Mouse (Mus musculus) kidney, embryonic 16.5 days (tissue): ENCODE results near the gene Akap10. TPM values are rescaled to one million over a fixed set of nuclear protein-coding genes. Genes with fewer than 3 reads are reported as not detected.

Experiments
- ATAC-seq: fragments of 200-750 bp; cut with Nextera tagmentation; 2 replicates; pipeline ENCODE4 v1.8.0; 2017; ENCODE audit warnings: moderate TSS enrichment; ENCODE audit not compliant: low FRiP score, low TSS enrichment
- H3K27ac ChIP-seq: fragments of 300-500 bp; sonication (generic); 2 replicates; pipeline ENCODE4 v1.5.1; 2014; ENCODE audit warnings: low read length
- H3K27me3 ChIP-seq: fragments of 300-500 bp; sonication (generic); 2 replicates; pipeline ENCODE4 v1.6.1; 2014; ENCODE audit warnings: low read length, control low read depth, mixed read lengths; ENCODE audit not compliant: insufficient read depth
- H3K36me3 ChIP-seq: fragments of 300-500 bp; sonication (generic); 2 replicates; pipeline ENCODE4 v1.6.1; 2014; ENCODE audit warnings: low read length, control low read depth, mixed read lengths; ENCODE audit not compliant: insufficient read depth
- H3K4me1 ChIP-seq: fragments of 300-500 bp; sonication (generic); 2 replicates; pipeline ENCODE4 v1.6.1; 2014; ENCODE audit warnings: low read length, control low read depth, mixed read lengths; ENCODE audit not compliant: insufficient read depth
- H3K4me2 ChIP-seq: fragments of 300-500 bp; sonication (generic); replicated peaks from 2 replicates; pipeline ENCODE4 v1.6.1; 2014; ENCODE audit warnings: low read depth, low read length
- H3K4me3 ChIP-seq: fragments of 300-500 bp; sonication (generic); 2 replicates; pipeline ENCODE4 v1.5.1; 2014; ENCODE audit warnings: mild to moderate bottlenecking, low read length
- H3K9ac ChIP-seq: fragments of 300-500 bp; sonication (generic); replicated peaks from 2 replicates; pipeline ENCODE4 v1.6.1; 2014; ENCODE audit warnings: low read length
- H3K9me3 ChIP-seq: fragments of 300-500 bp; sonication (generic); 2 replicates; pipeline ENCODE4 v1.6.1; 2016; ENCODE audit warnings: low read length, control low read depth
- WGBS: fragments of 180-500 bp; shearing (Covaris S2); extraction: QIAGEN DNeasy Blood & Tissue Kit; methylation state at CpG from one replicate; pipeline ENCODE4 v1.1.7; 2014; 5-methylcytosine and 5-hydroxymethylcytosine counted together
- polyA plus RNA-seq: library from polyadenylated mRNA; unstranded; fragments of >200 nt; fragmentation: Nextera tagmentation; extraction: Ambion mirVana; gene quantifications from 2 replicates; pipeline ENCODE4 v1.2.1, GENCODE M21; 2015

The Akap10 gene
- polyA plus RNA-seq, 1 experiment from 2014 or later = 15.8 TPM

GRCm38 (mm10) chr11:61942903-61943302 is 12.9 kb upstream of the Akap10 start:
- 88% methylated on average over 2 of the region's 2 CpGs for WGBS
- no peak overlapping the region for H3K27ac ChIP-seq
- H3K4me3 ChIP-seq = no peak overlapping the region
- ATAC-seq = no peak
- H3K4me2 ChIP-seq = no peak overlapping the region
- no peaks in the 10 kb centered on the region for H3K27me3 ChIP-seq
- H3K9ac ChIP-seq = no peak overlapping the region
- H3K4me1 ChIP-seq = no peaks in the 10 kb centered on the region
- H3K36me3 ChIP-seq = no peaks in the 10 kb centered on the region
- no peaks in the 10 kb centered on the region for H3K9me3 ChIP-seq

- Histone ChIP-seq H3K4me3 (no peak overlapping the region), H3K27me3 (no peaks in the 10 kb centered on the region), H3K4me2 (no peak overlapping the region), H3K4me1 (no peaks in the 10 kb centered on the region), H3K36me3 (no peaks in the 10 kb centered on the region), H3K9me3 (no peaks in the 10 kb centered on the region), H3K27ac (no peak overlapping the region), H3K9ac (no peak overlapping the region)
- no peak for ATAC-seq
- 86% methylated on average over 1 of the region's 1 CpGs for WGBS
These were observed 7.7 kb upstream of the Akap10 start for GRCm38 (mm10) chr11:61937761-61938160.

GRCm38 (mm10) chr11:61930640-61931586 is 861 bp upstream of the Akap10 start:
- Histone ChIP-seq H3K4me1 (peaks cover 20% of the 10 kb centered on the region), H3K27me3 (no peaks in the 10 kb centered on the region), H3K27ac (peak overlapping the region; percentile 93), H3K9ac (peak overlapping the region; percentile 97), H3K4me3 (peak overlapping the region; percentile 95), H3K36me3 (no peaks in the 10 kb centered on the region), H3K9me3 (no peaks in the 10 kb centered on the region), H3K4me2 (peak overlapping the region; percentile 69)
- WGBS = 17% methylated on average over 11 of the region's 11 CpGs
- peak; percentile 18; the same call in 1 of the 2 replicates for ATAC-seq

GRCm38 (mm10) chr11:61929323-61930097 is 542 bp downstream of the Akap10 start:
- Histone ChIP-seq H3K27ac (peak overlapping the region; percentile 93), H3K27me3 (no peaks in the 10 kb centered on the region), H3K36me3 (no peaks in the 10 kb centered on the region), H3K9ac (peak overlapping the region; percentile 97), H3K4me1 (peaks cover 20% of the 10 kb centered on the region), H3K4me3 (peak overlapping the region; percentile 95), H3K9me3 (no peaks in the 10 kb centered on the region), H3K4me2 (peak overlapping the region; percentile 69)
- ATAC-seq = peak; percentile 79
- 1% methylated on average over 46 of the region's 47 CpGs for WGBS

GRCm38 (mm10) chr11:61923309-61923708 is 6.7 kb downstream of the Akap10 start:
- 82% methylated on average over 1 of the region's 1 CpGs for WGBS
- no peak for ATAC-seq
- H3K9me3 ChIP-seq = no peaks in the 10 kb centered on the region

GRCm38 (mm10) chr11:61919702-61920101 is 10.3 kb downstream of the Akap10 start:
- no peak for ATAC-seq
- no peak overlapping the region for H3K9ac ChIP-seq
- H3K4me1 ChIP-seq = no peaks in the 10 kb centered on the region
- no peak overlapping the region for H3K4me3 ChIP-seq
- H3K4me2 ChIP-seq = no peak overlapping the region
- H3K36me3 ChIP-seq = peaks cover 28% of the 10 kb centered on the region
- no peaks in the 10 kb centered on the region for H3K9me3 ChIP-seq
- WGBS = 99% methylated on average over 3 of the region's 3 CpGs
- H3K27me3 ChIP-seq = no peaks in the 10 kb centered on the region
- H3K27ac ChIP-seq = no peak overlapping the region

More at GRCm38 (mm10) chr11:61923309-61923708, 6.7 kb downstream of the Akap10 start:
- Histone ChIP-seq H3K9ac (no peak overlapping the region), H3K27me3 (no peaks in the 10 kb centered on the region), H3K4me1 (peaks cover 4% of the 10 kb centered on the region; the same call in 1 of the 2 replicates), H3K4me2 (no peak overlapping the region), H3K27ac (no peak overlapping the region), H3K36me3 (peaks cover 11% of the 10 kb centered on the region; the same call in 1 of the 2 replicates), H3K4me3 (no peak overlapping the region)

GRCm38 (mm10) chr11:61908315-61908714 is 21.7 kb downstream of the Akap10 start:
- H3K9ac ChIP-seq = no peak overlapping the region
- H3K9me3 ChIP-seq = no peaks in the 10 kb centered on the region
- H3K4me2 ChIP-seq = no peak overlapping the region
- H3K4me3 ChIP-seq = no peak overlapping the region
- H3K36me3 ChIP-seq = peaks cover 29% of the 10 kb centered on the region
- no peaks in the 10 kb centered on the region for H3K4me1 ChIP-seq
- H3K27ac ChIP-seq = no peak overlapping the region
- no peak for ATAC-seq
- no peaks in the 10 kb centered on the region for H3K27me3 ChIP-seq

GRCm38 (mm10) chr11:61882183-61882582 is 47.9 kb downstream of the Akap10 start:
- H3K27ac ChIP-seq = no peak overlapping the region
- ATAC-seq = no peak
- H3K4me3 ChIP-seq = no peak overlapping the region
- WGBS = 71% methylated on average over 5 of the region's 5 CpGs
- H3K9me3 ChIP-seq = no peaks in the 10 kb centered on the region
- H3K4me1 ChIP-seq = no peaks in the 10 kb centered on the region
- H3K27me3 ChIP-seq = no peaks in the 10 kb centered on the region
- no peak overlapping the region for H3K9ac ChIP-seq
- peaks cover 30% of the 10 kb centered on the region for H3K36me3 ChIP-seq
- no peak overlapping the region for H3K4me2 ChIP-seq

- peaks cover 44% of the 10 kb centered on the region for H3K36me3 ChIP-seq
- no peak for ATAC-seq
- H3K27me3 ChIP-seq = no peaks in the 10 kb centered on the region
- H3K9ac ChIP-seq = no peak overlapping the region
- H3K9me3 ChIP-seq = no peaks in the 10 kb centered on the region
- no peak overlapping the region for H3K4me3 ChIP-seq
- no peak overlapping the region for H3K4me2 ChIP-seq
- no peak overlapping the region for H3K27ac ChIP-seq
- no peaks in the 10 kb centered on the region for H3K4me1 ChIP-seq
These were observed 50.1 kb downstream of the Akap10 start for GRCm38 (mm10) chr11:61879921-61880320.
